8 mouse cellular contexts compared by ENCODE assay signal in genomic region chr7:101450422-101451401, GRCm38 (mm10). TPM values are rescaled to one million over a fixed set of nuclear protein-coding genes. Genes with fewer than 3 reads are reported as not detected.
DNase-seq lines count a peak whose midpoint lies in the region; ATAC-seq lines count a peak whose summit lies in the region.

No protein-coding gene starts in this region.

- H3K4me3 ChIP-seq in intestine, embryonic 15.5 days (replicated peaks), result peak overlapping the region; percentile 58

- ATAC-seq in intestine, embryonic 15.5 days, result peak; percentile 89

- peak overlapping the region; percentile 99 for H3K4me2 ChIP-seq in intestine, embryonic 15.5 days (replicated peaks)

- H3K4me1 ChIP-seq in intestine, embryonic 15.5 days (replicated peaks), result 0 out of 2 replicates have a peak, but pooled peaks cover 5% of the 10 kb centered on the region

- no peaks in the 10 kb centered on the region for H3K36me3 ChIP-seq in intestine, embryonic 15.5 days

- peak; percentile 95 to 96 for DNase-seq in adrenal gland, adult 18-20 months (ENCODE audit: low spot score in 2 of 2)
- peak; percentile 89 for DNase-seq in embryo, embryonic 10.5 days (ENCODE audit: low spot score)
- peak; percentile 84 to 88 for DNase-seq in gastrocnemius, postnatal 36 days
- peak; percentile 89 to 91 for DNase-seq in left cerebral cortex, postnatal 25 days (ENCODE audit: low spot score in 2 of 2)
- DNase-seq in mesoderm, embryonic 11.5 days (ENCODE audit: low read depth, low spot score), result peak; percentile 89
- DNase-seq in right cerebral cortex, postnatal 25 days, result peak; percentile 88
- DNase-seq in yolk sac, embryonic 10.5 days (ENCODE audit: low spot score), result peak; percentile 84

- H3K9ac ChIP-seq in intestine, embryonic 15.5 days, result peak overlapping the region; percentile 42

- H3K27ac ChIP-seq in intestine, embryonic 15.5 days, result no peak overlapping the region

- intact Hi-C loops in gastrocnemius, postnatal 36 days (cut with DNase I), result loop anchor here (1.0 kb wide), 1 partner anchor 52 kb away; no protein-coding TSS in a partner anchor
- intact Hi-C loops in left cerebral cortex, postnatal 25 days (cut with DNase I), result loop anchor here (1.0 to 5.0 kb wide), 4 partner anchors 53 to 170 kb away; no protein-coding TSS in a partner anchor

- no peaks in the 10 kb centered on the region for H3K9me3 ChIP-seq in intestine, embryonic 15.5 days

- WGBS in intestine, embryonic 15.5 days, result under 1% methylated on average over 68 of the region's 68 CpGs

- H3K27me3 ChIP-seq in intestine, embryonic 15.5 days (replicated peaks), result peaks cover 24% of the 10 kb centered on the region

RNA-seq across cellular contexts. Expression of gene Pde2a, which starts 29.2 kb away (rescaled TPM):
- total RNA-seq in adrenal gland, adult 18-20 months (2021), result 100 to 1,000 TPM; 157 to 186 TPM
- total RNA-seq in gastrocnemius, postnatal 36 days (2021), result 10 to 100 TPM; 17.6 to 22.7 TPM
- polyA plus RNA-seq in intestine, embryonic 15.5 days (2015; fragmentation: Nextera tagmentation; extraction: Ambion mirVana), result 15.4 and 16.6 TPM in 2 replicates
- total RNA-seq in left cerebral cortex, postnatal 25 days (2021), result 100 to 1,000 TPM; 377 to 383 TPM

RNA-seq across cellular contexts. Expression of gene Gm45837, which starts 40.0 kb away (rescaled TPM):
- 1 to 10 TPM in 1 of 2 experiments, not detected in 1; 3.4 TPM for total RNA-seq in adrenal gland, adult 18-20 months (2021)
- total RNA-seq in gastrocnemius, postnatal 36 days (2021), result 1 to 10 TPM in 1 of 2 experiments, not detected in 1; 2.1 TPM
- polyA plus RNA-seq in intestine, embryonic 15.5 days (2015; fragmentation: Nextera tagmentation; extraction: Ambion mirVana), result 3.5 and 5.7 TPM in 2 replicates
- total RNA-seq in left cerebral cortex, postnatal 25 days (2021), result not detected

Comparison
In these comparisons a context has a peak if more than half of its experiments do, and no peak if none do; other contexts are left out.
1. RNA of gene Pde2a, which starts 29.2 kb away (total RNA-seq): 377 to 383 TPM in left cerebral cortex, postnatal 25 days and 157 to 186 TPM in adrenal gland, adult 18-20 months; 17.6 to 22.7 TPM in gastrocnemius, postnatal 36 days; every median in the first group is over 4 times any median in the second.
2. Peak in every context shown above with its lines, with median percentiles within 50 percentile points of each other: DNase-seq.